Mouse (Mus musculus) frontal cortex, postnatal 14 days (tissue): Measurements from ENCODE around the gene Trmt44.

Experiments
- DNase-seq, 2 experiments: peaks; one replicate each; pipeline ENCODE4 v3.0.0; 2022; ENCODE audit warnings: low spot score in 2 of 2

Gene Trmt44

DNA sequence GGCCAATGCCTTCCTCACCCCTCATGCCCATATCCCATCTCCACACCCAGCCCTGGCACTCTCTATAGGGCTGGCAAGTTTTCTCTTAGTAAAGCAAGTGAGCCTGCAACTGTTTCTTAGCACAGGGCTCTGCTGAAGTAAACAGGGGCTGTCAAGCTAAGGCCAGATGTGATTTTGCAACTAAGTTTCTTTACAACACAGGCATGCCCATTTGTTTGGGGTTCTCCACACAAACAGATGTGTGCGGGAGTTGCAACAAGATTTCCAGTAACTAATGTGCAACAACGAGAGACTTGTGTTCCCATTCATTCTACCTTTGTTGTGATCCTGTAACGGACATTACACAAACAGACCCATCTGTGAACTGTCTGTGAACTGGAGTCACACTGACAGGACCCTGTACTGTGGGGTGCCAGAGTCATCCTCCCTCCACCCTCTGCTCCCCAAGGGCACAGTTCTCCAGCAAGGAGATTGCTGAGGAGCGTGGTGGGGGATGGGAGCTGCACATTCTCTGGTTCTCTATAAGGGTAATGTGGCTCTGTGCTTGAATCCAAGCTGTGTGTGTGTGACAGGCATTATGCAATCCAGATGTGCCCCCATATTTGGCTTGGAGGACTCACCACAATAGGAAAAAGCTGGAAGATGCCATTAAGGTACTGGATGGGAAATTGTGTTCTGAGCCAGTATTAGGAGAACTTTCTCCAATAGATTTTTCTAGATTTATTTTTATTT, 33.6 kb downstream of the Trmt44 start:
- DNase-seq = no peak

DNA sequence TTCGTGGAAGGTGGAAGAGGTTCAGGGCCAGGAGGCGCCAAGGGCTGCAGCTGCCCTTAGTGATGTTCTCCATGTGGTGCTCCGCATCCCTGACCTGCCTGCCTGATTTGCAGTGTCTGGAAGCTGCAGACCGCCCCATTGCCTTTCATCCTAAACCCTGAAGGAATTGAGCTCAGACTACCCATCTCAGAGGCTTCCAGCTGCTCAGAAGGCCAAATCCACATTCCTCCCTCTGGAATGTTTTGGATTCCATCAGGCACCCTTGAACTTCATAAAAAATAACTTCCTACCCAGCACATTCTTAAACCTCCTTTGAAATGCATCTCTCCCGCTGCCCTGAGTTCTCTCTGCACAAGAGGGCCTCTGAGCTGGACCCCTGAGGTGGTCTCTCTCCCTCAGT, 34.3 kb downstream of the Trmt44 start:
- DNase-seq = no peak

DNA sequence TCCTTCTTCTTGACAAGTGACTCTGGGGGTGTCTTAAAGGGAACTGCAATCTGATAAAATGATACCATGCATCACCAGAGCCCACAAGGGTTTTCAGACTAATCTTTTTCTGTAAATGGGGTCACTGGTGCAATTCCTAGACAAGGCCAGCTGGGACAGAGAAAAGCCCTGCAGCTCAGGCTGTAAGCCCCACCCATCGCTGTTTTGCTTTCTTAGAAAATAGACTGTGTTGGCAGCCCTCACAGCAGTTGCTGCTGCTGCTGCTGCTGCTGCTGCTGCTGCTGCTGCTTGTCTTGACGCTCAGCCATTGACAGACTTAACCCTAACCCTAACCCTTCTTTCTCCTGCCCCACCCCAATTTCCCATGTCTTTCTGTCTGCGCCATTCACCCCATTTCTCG, 35.3 kb downstream of the Trmt44 start:
- no peak for DNase-seq

DNA sequence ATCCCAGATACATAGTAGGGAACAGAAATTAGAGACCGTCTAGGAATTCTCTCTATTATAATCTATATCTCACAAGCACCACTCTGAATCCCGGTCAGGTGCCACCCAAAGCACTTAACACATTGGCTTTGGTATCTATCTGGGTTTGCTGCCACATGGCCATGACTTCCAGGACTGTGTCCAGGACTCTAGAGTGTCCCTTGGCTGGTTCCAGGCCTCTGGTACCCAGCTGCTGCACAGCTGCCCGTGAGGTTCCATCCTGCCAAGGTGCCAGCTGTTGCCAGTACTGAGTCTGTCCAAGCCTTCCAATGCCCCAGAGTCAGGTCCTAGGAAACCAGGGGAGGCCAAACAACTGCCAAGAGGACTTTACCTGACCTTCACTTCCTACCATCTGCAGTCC, 36.8 kb downstream of the Trmt44 start:
- DNase-seq = no peak

DNA sequence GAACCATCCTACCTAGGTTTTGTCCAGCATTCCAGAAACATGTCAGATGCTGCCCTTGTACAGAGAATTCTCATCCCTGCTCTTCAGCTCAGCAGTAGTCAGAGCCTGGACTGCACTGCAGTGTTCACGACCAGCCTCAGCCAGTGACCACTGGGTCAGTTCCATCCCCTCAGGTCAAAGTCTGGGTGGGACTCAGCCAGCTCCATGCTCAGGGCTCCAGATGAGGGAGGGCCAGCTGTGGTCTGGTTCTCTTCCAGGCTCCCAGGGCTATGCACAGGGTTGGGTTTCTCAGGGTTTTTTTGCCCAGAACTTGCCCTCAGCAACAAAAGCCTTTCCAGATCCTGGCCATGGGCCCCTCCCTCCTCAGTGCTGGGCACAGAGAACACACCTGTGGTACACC, 37.4 kb downstream of the Trmt44 start:
- DNase-seq = no peak

DNA sequence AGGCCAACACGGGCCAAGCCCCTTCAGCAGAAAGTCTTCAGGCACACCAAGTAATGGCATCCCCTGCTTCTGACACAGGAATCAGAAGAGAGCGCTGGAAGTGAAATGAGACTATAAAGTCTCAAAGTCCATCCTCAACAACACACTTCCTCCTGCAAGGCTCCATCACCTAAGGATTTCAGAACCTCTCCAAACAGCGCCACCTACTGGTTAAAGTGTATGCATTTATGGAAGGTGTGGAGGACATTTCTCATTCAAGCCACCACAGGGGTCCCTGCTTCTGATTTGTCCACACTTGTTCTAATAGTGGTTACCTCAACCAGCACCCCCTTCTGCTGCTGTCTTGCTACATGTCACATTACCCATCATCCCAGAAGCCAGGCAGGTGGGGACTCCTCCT, 38.6 kb downstream of the Trmt44 start:
- DNase-seq = no peak

DNA sequence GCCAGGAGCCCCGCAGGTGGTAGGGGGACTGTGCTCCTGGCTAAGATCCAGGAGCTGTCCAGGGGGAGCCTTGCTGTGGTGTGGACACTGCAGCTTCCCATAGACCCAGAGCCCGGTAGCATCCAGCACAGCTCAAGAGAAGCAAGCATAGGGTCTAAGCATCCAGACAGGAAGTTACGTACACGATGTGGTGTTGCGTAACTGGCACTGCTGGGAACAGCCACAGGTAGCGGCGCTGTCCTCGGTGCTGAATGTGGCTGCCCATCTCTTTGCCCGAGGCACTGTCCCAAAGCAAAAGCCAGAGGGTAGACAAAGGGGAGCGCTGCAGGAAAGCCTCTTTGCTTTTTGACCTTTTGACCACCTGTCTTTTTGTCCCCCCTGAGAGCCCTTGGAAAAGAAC, 43.3 kb downstream of the Trmt44 start:
- DNase-seq = no peak

DNA sequence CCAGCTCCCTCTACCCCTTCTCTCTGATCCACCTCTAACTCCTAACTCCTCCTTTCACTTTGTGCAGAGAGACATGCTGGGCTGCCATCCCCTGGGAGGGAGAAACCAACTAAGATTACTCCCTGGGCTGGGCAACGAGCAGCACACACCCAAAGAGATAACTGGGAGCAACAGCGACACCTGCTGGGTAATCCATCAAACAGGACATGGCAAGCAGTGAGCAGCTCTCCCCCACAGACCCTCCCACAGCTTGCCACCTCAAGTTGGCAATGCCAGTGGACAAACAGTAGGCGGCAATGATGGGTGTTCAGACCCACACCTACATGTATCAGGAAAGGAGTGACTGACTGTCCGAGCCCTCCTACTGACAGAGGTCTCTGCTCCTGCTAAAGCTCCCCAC, 44.4 kb downstream of the Trmt44 start:
- DNase-seq = peak in 1 of 2 experiments; percentile 35

DNA sequence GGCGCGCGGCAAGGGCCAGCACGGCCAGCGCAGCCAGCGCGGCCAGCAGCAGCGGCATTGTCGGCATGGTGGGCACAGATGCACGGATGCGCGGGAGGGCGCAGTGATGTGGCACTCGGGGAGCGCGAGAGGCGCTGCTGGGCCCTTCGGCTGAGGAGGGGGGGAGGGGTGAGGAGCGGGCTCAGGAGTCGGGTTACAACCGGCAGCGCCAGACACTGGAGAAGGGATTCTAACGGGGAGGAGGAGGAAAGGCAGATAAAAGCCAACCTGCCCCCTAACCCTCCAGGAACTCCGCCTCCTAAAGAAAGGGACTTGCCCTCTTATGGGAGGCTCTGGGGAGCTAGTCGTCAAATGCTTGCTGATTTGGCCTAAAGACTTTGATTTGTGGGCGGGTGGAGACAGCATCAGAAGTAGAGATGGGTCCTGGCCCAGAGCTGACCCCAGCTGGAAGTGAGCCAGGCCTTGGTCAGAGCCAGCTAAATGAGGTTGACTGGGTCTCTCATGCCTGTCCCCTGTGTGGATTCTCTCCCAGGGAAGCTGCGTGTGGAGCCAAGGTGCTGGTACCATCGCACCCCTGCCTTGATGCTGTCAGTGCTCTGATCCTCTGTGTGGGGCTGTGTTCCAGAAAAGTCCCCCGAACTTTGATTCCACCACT, 49.3 kb downstream of the Trmt44 start, which contains the start of gene Cpz:
Gene Cpz, minus strand, starts transcription at position 230 of the 655 bp plus-strand sequence.
- DNase-seq = no peak

DNA sequence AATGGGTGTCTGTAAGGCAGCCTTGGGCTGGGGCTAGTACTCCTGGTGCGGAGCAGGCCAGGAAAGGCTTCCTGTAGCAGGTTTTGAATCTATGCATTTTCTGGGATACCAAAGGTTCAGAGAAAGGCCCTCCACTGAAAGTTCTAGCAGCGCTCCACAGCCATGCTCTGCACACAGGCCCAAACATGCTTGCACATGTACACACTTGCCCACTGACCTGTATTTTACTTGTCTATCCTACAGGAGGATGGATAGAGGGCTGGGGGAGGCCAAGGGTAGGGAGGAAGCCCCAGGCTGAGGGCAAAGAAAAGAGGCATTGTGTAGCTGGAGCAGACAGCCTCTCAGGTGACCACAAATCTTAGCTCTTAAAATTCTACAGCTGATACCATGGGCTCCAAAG, 50.5 kb downstream of the Trmt44 start:
- no peak for DNase-seq

DNA sequence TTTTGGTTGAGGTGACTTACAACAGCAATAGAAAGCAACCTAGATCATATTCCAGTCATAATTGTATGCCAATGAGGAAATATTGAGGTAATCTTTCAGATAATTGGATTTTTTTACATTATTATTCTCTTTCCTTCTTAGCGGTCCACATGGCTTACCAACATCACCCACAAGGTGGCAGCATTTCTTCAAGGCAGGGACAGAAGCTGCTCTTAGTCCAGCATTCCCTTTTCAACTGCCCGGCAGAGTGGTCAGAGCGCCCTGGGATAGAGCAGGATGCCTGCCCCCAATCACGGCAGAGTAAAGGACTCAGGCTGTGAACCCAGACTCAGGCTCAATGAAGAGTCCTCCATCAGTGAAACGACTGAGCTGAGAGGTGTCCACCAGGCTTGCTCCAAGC, 51.1 kb downstream of the Trmt44 start:
- peak in 1 of 2 experiments; percentile 69 for DNase-seq

DNA sequence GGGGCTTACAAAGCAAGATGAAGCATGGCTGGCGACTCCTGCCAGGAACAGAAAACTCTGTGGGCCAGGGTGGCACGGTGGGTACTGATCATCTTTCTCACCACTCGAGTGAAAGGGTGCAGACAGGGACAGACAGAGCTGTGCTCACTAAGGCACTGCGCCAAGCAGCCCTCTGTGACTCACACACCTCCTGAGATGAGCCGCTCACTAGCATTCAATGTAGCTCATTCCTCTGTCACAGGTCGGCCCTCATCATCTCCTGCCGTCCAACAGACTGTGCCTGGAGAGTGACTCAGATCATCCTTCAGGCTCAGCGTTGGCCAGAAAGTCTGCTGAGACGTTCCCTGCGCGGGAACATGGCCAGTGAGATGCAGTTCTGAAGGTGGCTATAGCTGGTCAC, 58.1 kb downstream of the Trmt44 start:
- no peak for DNase-seq

DNA sequence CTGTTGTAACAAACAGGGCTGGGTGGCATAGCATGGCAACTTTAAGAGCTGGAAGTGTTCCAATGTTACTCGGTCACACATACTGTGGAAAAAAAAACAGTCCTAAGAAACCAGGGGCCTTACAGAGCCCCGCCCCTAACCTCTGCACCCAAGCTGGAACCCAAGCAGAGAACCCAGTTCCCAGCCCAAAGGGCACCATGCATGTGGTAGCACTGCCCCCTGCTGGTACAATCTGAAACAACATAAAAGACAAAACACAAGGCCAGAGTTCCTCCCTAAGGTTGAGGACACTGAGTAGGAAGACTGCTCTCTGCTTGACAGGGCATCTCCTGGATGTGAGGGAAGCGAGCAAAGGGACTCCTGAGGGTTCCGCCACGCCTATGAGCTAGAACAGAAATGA, 64.3 kb downstream of the Trmt44 start:
- peak in 1 of 2 experiments; percentile 47 for DNase-seq
